Mouse (Mus musculus) ES-Bruce4 (cell line): Measurements from ENCODE around the gene Sugct.

ENCODE experiments used
- CTCF ChIP-seq: IDR thresholded peaks from one replicate; pipeline ENCODE4 v1.8.1; 2011; ENCODE audit warnings: low read depth, low read length
- EP300 ChIP-seq: IDR thresholded peaks from 2 replicates; pipeline ENCODE4 v1.6.1; 2011; ENCODE audit warnings: low read depth, low read length; ENCODE audit not compliant: insufficient read depth
- POLR2A ChIP-seq: IDR thresholded peaks from one replicate; pipeline ENCODE4 v1.8.1; 2011; ENCODE audit warnings: low read length; ENCODE audit not compliant: insufficient read depth

DNA sequence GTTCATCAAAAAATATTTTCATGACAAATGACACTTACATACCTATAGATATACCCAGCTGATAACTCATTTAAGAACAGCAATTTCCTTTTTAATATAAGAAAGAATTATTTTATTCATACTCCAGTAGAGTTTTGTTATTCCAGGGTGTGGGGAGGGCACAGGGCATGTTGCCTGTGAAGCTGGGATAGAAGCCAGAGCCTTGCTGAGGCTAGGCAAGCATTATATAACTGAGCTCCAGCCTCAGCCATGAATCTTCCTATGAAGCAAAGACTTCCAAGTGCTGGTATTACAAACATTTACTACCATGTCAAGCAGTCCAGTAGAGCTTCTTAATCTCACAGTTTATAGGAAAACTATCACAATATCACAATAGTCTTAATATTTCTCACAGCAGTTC is 70.4 kb downstream of the Sugct start:
- no peak for TF ChIP-seq EP300
- no peak for TF ChIP-seq CTCF
- TF ChIP-seq POLR2A = no peak
